Mouse (Mus musculus) right cerebral cortex, adult 2 months (tissue): ENCODE measurements around the gene Dpf1.
A peak's percentile ranks its signal among the peaks of the same experiment; 100 is the strongest.

Experiments
- DNase-seq, 2 experiments: peaks; one replicate each; pipeline ENCODE4 v3.0.0; 2021 to 2022; ENCODE audit warnings: low spot score in 2 of 2

The Dpf1 gene

DNA sequence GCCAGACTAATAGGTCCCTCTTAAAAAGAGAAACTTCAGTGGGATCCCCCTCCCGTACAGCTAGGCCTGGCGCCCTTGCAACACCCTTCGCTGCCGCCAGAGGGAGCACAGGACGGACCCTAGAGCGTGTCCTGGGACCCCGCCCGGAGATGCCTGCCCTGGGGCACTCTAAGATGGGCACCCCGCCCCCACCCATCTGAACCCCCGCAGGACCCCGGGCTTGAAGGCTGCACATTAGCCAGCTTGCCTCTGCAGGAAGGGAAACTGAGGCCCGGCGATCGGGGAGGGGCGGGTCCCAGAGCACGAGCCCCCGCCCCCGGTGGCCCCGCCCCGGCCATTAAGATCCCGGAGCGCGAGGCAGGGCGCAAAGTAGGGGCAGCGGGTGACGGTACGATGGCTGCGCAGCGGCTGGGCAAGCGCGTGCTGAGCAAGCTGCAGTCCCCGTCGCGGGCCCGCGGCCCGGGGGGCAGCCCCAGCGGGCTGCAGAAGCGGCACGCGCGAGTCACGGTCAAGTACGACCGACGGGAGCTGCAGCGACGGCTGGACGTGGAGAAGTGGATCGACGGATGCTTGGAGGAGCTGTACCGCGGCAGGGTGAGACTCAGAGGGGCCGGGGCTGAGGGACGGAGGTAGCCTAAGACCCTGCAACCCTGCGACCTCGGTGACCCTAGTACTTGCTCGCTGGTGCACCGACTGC, 14.7 kb upstream of the Dpf1 start, which contains the start of gene Ppp1r14a:
Ppp1r14a (plus strand) TSS at position 367 of the 697 bp plus-strand sequence.
- DNase-seq, result peak; percentile 37 to 47

DNA sequence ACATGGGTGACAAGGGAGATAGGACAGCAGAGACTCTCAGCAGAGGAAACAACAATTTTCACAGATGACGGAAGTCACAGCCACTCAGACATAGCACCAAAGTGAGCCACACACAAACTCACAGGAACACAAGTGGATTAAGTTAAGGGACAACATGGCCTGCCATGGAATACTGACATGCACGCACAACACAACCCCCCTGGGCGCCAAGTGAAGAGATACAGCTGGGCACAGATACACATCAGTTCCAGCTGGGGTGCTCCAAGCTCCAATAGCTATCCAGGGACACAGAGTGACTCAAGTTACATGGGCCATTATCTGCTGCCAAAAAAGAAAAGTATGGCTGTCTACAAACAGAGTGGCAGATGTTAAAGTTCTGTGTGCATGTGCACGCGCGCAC, 13.9 kb upstream of the Dpf1 start:
- DNase-seq, result no peak

- DNase-seq, result no peak
These were observed 12.9 kb upstream of the Dpf1 start for GRCm38 (mm10) chr7:29290691-29291485.

GRCm38 (mm10) chr7:29291616-29292457, 11.9 kb upstream of the Dpf1 start:
- no peak for DNase-seq

DNA sequence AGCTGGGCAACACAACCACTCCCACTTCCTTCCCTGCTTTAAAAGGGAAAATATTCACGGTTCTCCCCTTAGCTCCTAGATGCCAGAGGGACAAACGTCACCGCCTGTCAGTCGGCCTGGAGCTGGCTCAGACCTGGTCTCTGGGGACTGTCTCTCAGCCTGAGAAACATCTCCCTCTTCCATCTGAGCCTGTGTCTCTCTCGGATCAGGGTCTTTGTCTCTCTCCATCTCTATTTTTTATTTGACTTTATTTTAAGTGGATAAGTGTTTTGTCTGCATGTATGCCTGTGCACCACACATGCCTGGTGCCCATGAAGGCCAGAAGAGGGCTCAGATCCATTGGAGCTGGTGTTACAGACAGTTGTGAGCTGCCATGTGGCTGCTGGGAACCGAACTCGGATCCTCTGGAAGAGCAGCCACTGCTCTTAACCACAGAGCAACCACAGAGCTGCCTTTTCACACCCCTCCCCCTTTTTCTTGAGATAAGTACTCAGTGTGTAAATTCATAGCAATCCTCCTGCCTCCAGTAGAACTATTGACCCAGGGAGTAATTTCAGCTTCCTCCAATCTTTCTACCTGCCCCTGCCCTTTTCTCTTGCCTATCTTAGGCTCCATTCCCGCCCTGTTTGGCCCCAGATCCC, 11.2 kb upstream of the Dpf1 start:
- DNase-seq, result no peak

DNA sequence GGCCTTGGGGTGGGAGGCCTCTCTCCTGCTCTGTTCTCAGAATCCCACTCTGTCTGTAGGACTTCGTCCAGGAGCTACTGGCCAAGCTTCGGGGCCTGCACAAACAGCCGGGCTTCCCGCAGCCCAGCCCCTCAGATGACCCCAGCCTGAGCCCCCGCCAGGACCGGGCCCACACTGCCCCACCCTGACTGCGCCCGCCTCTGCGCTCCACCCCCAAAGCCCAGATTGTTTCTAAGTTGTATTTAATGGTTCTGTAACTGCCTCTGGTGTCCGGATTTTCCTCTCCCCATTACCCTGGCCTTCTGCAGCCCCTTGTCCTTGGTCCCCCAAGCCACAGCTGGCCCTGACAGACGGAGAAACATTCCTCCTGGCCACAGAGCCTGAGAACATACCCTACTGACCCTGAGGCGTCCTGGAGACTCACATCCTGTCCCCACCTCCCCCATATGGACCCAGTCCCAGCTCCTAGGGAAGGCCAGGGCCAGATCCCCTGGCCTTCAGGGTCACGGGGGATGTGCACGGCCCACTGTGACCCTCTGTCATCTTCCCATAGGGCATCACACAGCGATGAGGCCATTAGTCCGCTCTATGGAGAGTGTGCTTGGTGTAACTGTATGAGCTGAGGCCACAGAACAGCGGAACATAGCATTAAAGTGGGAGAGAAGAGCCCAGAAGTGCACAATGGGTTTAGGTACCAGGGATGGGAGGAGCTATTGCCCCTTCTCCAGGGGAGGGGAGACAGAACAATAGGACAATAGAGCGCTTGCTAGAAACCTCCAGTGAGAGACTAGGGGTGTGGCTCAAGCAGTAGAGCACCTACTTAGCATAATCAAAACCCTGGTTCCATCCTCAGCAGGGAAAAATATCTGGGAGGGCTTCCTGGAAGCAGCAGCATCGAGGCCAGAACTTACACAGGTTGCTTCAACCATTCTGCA, 10.4 kb upstream of the Dpf1 start:
- no peak for DNase-seq

GRCm38 (mm10) chr7:29294111-29294761, 9.5 kb upstream of the Dpf1 start:
- no peak for DNase-seq

- DNase-seq, result no peak
These were observed 7.7 kb upstream of the Dpf1 start for GRCm38 (mm10) chr7:29295861-29296647.

DNA sequence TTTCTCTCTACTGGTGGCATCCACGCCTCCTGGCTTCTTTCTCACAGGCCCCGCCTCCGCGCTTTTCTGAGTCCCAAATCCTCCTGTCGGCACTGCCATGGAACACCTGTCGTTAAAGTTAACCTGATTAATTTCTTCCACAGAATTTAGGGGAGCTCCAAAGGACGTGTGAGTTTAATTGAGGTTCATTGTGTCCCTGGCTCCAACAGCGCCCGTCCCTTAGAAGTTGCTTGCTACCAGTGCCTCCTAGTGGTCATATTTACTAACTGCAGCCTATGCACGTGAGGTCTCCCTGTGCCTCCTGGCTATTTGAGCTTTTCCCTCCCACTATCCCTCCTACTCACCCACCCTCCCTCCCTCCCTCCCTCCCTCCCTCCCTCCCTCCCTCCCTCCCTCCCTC, 6.8 kb upstream of the Dpf1 start:
- DNase-seq, result peak; percentile 54 to 72

GRCm38 (mm10) chr7:29301127-29301566, 2.6 kb upstream of the Dpf1 start:
- peak; percentile 71 to 78 for DNase-seq

DNA sequence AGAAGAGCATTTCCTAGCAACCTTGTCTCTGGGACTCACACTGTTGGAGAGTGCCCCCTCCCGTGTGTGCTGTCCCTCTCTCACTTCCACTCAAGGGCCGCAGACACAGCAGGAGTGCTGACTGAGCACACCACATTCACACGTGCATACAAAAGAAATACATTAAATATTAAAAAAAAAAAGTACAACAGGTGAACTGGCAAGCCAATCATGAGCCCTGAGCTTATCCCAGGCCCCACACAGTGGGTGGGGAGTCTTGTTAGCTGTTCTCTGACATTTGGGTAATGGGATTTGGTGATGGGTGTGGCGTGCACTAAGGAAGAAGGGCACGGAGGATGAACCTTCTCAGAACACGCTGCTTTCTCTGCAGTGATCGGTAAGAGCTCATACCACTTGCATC, 1.1 kb upstream of the Dpf1 start:
- DNase-seq, result no peak

GRCm38 (mm10) chr7:29304463-29305262, 912 bp downstream of the Dpf1 start:
- peak in 1 of 2 experiments; percentile 47 for DNase-seq

DNA sequence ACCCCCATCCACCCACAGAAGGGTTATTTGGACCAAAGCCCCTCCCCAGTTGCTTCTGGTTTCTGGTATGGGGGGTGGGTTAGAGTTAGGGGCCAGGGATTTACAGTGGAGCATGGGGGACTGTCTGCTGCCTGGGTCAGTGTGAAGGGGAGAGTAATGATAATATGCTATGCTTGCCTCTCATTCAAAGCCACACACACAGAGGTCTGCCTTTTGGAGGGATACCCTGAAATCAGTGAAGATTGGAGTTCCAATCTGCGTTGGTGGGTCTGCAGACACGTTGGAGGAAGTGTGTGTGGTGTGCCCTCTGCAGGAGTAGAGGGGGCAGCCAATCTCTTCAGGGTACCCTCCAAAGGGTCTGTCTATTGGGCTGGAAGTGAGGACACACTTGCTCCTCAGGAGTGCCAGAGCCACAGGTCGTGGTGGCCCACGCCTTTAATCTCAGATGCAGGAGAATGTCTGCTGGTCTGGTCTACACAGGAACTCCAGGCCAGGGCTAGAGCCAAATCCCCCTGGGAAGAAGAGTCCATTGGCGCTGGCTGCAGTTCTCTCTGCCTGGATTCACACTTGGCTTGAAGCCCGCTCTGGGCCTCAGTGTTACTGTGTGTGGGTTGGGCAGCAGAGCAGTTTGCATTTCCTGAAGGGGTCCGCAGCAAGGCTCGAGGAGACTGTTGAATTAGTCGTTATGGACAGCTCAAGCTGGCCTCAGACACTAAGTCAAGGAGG, 1.7 kb downstream of the Dpf1 start:
- DNase-seq, result peak in 1 of 2 experiments; percentile 31

- no peak for DNase-seq
These were observed 2.4 kb downstream of the Dpf1 start for GRCm38 (mm10) chr7:29306108-29306507.

DNA sequence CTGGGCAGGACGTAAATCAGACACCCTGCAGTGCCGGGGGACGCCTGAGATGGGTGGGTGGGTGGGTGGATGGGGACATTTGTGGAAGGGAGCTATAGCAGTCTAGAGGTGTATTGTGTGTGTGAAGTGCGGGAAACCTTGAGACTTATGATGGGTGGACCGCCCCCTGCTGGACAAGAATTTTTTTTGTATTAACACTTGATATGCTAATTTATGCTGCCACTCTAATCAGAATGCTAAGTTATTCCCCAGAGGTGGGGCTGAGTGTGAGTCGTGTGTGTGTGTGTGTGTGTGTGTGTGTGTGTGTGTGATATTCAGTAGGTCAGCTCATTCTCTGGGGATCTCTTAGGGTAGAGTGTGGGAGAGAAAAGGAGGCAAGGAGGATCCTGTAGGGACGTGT, 2.9 kb downstream of the Dpf1 start:
- DNase-seq, result peak in 1 of 2 experiments; percentile 66

DNA sequence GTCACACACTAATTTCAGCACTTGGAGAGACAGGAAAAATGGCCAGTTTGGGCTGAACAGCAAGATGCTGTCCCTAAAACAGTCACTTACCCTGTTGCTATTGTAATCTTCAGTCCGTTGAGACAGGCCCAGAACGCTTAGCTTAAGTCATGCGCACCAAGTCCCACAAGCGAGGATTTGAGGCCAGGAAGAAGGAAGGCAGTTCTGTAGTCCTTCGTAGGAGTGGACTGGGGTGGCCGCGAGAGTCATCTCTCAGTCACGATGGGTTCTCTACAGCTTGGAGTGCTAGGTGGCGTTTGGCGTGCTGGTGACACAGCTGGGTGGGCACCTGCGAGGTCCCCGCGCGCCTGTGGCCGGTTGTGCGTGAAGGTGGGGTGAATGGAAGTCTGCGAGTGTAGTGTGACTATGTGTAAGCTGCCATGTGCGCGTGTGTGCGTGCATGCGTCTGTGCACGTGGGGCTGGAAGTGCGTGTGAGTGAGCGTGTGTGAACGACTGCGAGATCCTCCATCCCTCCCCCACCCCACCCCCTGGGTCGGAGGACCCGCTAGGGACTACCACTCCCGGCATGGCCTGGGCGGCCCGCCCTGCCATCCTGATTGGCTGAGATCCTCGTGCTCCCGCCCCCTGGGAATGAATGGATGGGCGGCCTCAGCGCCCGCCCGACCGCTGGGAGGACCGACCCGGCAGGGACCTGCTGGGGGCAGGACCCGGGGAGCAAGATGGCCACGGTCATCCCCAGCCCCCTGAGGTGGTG, 3.8 kb downstream of the Dpf1 start:
- DNase-seq, result peak; percentile 94 to 97

GRCm38 (mm10) chr7:29309221-29309721, 5.5 kb downstream of the Dpf1 start:
- peak; percentile 72 to 73 for DNase-seq
